8 mouse cellular contexts compared by ENCODE assay signal in genomic region chr13:96697805-96698586, GRCm38 (mm10). TPM values are rescaled to one million over a fixed set of nuclear protein-coding genes. Genes with fewer than 3 reads are reported as not detected.
A peak's percentile ranks its signal among the peaks of the same experiment; 100 is the strongest.
DNase-seq lines count a peak whose midpoint lies in the region; ATAC-seq lines count a peak whose summit lies in the region.

No protein-coding gene starts in this region.

- H3K27me3 ChIP-seq in heart, embryonic 14.5 days (ENCODE audit: control insufficient read depth, insufficient read depth, low read length), result no peaks in the 10 kb centered on the region

- WGBS in heart, embryonic 14.5 days, result 41% methylated on average over 8 of the region's 8 CpGs

- H3K9ac ChIP-seq in heart, embryonic 14.5 days (ENCODE audit: low read length), result no peak overlapping the region

- peak; percentile 81 for ATAC-seq in heart, embryonic 14.5 days (ENCODE audit: insufficient number of reproducible peaks, insufficient read depth, low FRiP score, low read depth)

- no peaks in the 10 kb centered on the region; a peak in 1 of 4 replicates for H3K4me1 ChIP-seq in heart, embryonic 14.5 days (ENCODE audit: control insufficient read depth in 2 of 2, insufficient read depth in 2 of 2, low read length in 2 of 2)

- no peak overlapping the region for H3K4me2 ChIP-seq in heart, embryonic 14.5 days (ENCODE audit: low read length)

- no peak overlapping the region for H3K4me3 ChIP-seq in heart, embryonic 14.5 days (ENCODE audit: control insufficient read depth in 1 of 2, insufficient read depth in 1 of 2, low read depth in 1 of 2, low read length in 2 of 2)

- peak overlapping the region in 1 of 2 experiments; percentile 66; a peak in 3 of 4 replicates for H3K27ac ChIP-seq in heart, embryonic 14.5 days (replicated peaks in 1 of 2; ENCODE audit: control insufficient read depth in 1 of 2, insufficient read depth in 1 of 2, low read depth in 2 of 2, low read length in 2 of 2)

- DNase-seq in 3T3-L1 (ENCODE audit: low read depth, low spot score), result peak; percentile 64
- peak; percentile 10 for DNase-seq in adrenal gland, postnatal 10 days
- peak; percentile 14 for DNase-seq in lung, postnatal 10 days
- peak; percentile 17 for DNase-seq in thymus, postnatal 25 days
- DNase-seq in urinary bladder, postnatal 36 days (ENCODE audit: low spot score in 2 of 2), result no peak
- no peak for DNase-seq in adipocyte (ENCODE audit: low spot score)
- no peak for DNase-seq in frontal cortex, adult 2 months (ENCODE audit: extremely low spot score in 1 of 2, low spot score in 1 of 2)

- no peaks in the 10 kb centered on the region for H3K36me3 ChIP-seq in heart, embryonic 14.5 days (ENCODE audit: control insufficient read depth, insufficient read depth, low read length)

- no peaks in the 10 kb centered on the region for H3K9me3 ChIP-seq in heart, embryonic 14.5 days (ENCODE audit: control insufficient read depth, low read length)

RNA-seq across cellular contexts. Expression of gene Hmgcr, which starts 27.3 kb away (rescaled TPM):
- 10 to 100 TPM; 39.4 to 58.5 TPM for total RNA-seq in adrenal gland, postnatal 10 days (2021)
- polyA plus RNA-seq in heart, embryonic 14.5 days (2014; fragmentation: Nextera tagmentation; extraction: Ambion mirVana), result 32.2 and 38.2 TPM in 2 replicates
- 50.1 and 63.5 TPM in 2 replicates for polyA plus RNA-seq in frontal cortex, adult 2 months (2012; rRNA removed)

RNA-seq across cellular contexts. Expression of gene Ankrd31, which starts 50.1 kb away (rescaled TPM):
- not detected for total RNA-seq in adrenal gland, postnatal 10 days (2021)
- not detected in 2 replicates for polyA plus RNA-seq in heart, embryonic 14.5 days (2014; fragmentation: Nextera tagmentation; extraction: Ambion mirVana)
- 0.26 and 0.27 TPM in 2 replicates for polyA plus RNA-seq in frontal cortex, adult 2 months (2012; rRNA removed)

Comparison
In these comparisons a context has a peak if more than half of its experiments do, and no peak if none do; other contexts are left out.
1. DNase-seq: peak in 3T3-L1 (single experiment), adrenal gland, postnatal 10 days (single experiment), lung, postnatal 10 days (single experiment) and thymus, postnatal 25 days (single experiment); none in urinary bladder, postnatal 36 days (0 of 2), adipocyte (single experiment) and frontal cortex, adult 2 months (0 of 2).